Mouse (Mus musculus): Measurements from ENCODE around the gene Plpp7.
A peak's percentile ranks its signal among the peaks of the same experiment; 100 is the strongest.

Gene Plpp7

DNA sequence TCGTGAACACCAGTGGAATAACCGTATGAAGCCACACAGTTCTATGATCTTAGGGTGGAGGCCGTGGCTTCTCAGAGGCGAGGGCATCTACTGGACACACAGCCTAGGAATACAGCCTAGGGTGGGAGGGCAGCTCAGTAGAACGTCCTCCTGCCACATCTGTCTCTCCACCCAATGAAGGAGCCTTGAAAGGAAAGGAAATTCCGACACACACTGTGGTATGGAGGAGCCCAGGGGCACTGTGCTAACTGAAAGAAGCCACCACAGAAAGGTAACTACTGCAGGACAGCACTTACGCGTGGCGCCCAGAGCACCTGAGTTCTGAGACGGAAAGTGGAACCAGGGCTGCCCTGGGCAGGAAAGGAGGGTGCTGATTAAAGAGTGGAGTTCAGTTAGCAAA lies 24.6 kb upstream of the Plpp7 start:
- no peak for DNase-seq

GRCm38 (mm10) chr2:32074404-32074803 lies 20.9 kb upstream of the Plpp7 start:
- no peak for DNase-seq

DNA sequence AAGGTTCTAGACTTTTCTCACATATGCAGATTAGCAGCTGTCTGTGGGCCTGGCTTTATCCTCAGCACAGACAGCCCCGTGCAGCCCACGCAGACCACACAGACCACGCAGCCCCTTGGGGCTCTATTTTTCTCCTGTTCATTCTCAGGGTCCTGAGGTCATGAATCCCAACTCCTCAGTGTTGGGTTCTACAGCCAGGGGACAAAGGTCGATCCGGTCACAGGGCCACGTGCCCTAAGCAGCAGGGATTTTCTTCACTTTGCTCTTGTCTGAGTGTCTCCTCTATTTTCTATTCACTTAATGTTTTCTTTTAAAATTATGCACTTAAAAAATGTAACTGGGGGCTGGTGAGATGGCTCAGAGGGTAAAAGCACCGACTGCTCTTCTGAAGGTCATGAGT lies 20.0 kb upstream of the Plpp7 start:
- DNase-seq = no peak

DNA sequence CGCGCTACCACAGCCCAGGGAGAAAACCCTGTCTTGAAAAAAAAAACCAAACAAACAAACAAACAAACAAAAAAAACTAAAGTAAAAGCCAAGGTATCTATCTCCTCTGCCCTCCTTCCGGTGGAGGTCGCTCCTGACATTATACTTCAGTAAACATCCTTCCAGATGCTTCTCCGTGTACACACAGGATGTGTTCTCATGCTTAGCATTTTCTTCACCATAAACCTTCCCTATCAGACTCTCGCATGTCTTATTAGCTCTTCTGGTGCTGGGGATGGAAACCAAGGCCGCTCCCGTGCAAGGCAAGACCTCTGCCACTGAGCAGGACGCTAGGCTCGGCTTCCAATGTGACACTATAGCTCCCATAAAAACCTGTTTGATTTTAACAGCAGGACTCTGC lies 17.6 kb upstream of the Plpp7 start:
- DNase-seq = no peak

DNA sequence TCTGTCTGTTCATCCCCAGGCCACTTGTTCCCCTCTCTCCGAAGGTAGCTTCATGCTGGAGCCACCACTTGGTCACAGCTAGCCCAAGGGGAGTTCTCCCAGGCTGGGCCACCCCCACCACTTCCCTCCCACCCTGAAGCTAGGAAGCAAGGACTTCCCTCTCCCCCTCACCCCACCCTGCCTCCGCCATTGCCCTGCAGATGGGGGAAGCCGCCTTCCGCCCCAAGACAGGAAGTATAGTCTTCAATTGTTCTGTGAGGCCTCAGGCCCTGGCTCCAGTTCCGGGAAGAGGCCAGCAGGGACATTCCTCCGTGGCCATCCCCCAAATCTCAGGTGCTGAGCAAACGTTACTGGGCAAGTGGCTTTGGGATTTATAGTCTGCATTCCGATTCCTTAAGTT lies 16.8 kb upstream of the Plpp7 start:
- no peak for DNase-seq

- no peak for DNase-seq
These were observed 16.1 kb upstream of the Plpp7 start for GRCm38 (mm10) chr2:32079191-32079725.

- DNase-seq = no peak
These were observed 14.6 kb upstream of the Plpp7 start for GRCm38 (mm10) chr2:32080681-32081080.

DNA sequence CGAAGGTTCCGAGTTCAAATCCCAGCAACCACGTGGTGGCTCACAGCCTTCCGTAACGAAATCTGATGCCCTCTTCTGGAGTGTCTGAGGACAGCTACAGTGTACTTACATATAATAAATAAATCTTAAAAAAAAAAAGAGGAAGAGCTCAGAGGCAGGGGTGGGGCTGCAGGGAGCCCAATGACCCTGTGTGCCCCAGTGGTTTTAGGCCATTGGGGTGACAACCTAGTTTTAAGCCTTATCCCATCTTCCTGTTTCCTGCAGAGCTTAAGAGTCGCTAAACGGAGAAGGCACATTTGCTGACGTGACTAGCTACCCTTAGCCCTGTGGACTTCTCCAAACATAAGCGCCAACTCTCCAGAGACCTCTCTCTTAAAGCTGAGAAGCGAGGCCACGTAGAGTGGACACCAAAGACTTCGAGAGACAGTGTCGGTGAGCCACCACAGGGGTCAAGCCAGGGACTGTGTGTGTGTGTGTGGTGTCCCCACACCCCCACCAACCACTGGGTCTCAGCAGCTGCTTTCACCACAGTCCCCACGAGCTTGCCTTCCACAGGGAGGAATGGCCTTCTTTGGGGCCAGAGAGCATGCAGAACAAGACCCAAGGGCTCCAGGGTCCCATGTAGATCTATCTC lies 13.9 kb upstream of the Plpp7 start:
- no peak for DNase-seq

DNA sequence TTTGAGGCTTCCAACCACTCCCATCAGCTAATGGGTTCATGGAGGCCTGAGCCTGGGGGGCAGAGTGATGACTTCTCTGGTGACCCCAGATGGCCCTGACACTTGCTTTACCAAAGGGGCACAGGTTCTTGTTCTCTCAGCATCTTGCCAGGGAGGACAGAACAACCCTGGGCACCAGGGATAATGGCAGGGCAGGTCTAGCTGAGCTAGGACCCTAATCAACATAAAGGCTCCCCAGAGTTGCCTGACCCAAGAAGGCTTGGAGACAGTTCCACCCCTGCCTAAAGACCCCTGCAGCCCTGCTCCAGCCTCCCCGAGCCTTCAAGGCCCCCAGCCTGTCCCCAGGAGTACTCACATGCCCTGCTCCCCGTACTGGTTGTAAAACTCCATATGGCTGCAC lies 13.1 kb upstream of the Plpp7 start:
- no peak for DNase-seq

- DNase-seq = peak; percentile 38
These were observed 11.9 kb upstream of the Plpp7 start for GRCm38 (mm10) chr2:32083159-32084011.

- DNase-seq = peak; percentile 59
These were observed 11.0 kb upstream of the Plpp7 start, which contains the start of gene Fam78a for GRCm38 (mm10) chr2:32084111-32084871. TSS of gene Fam78a (minus strand) at chr2:32084857.

DNA sequence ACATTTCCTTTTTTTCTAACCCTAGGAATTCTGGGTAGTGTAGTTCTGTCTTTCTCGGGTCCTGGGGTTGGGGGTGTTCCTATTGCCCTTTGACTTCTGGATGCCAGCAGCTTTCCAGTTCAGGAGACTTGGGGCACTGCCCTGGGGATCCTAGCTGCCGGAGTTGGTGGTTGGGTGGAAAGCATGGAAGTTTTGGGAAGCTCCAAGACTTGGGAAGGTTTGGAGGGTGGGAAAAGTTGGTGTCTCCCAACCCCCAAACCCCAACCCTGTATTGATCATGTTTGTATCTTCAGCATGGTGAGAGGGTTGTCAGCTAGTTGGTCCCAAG lies 10.5 kb upstream of the Plpp7 start:
- DNase-seq = no peak

DNA sequence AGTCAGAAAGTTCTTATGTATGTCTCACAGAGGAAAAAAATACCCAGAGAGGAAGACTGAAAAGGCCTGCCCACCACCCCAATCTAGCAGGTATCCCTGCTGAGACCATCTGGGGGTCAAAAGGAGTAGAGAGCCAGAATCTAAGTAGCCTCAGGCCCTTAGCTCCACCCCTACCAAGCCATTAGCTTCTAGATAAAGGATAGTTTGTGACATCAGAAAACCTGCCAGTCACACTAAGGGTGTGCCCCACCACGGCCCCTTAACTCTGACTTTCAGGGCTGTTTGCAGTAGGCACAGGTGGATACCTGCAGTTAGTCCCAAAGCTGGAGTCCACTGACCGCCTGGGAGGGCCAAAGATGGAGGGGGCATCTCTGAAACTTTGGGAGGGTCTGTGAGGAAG lies 10.1 kb upstream of the Plpp7 start:
- no peak for DNase-seq

- DNase-seq = no peak
These were observed 7.7 kb upstream of the Plpp7 start for GRCm38 (mm10) chr2:32087606-32088005.

DNA sequence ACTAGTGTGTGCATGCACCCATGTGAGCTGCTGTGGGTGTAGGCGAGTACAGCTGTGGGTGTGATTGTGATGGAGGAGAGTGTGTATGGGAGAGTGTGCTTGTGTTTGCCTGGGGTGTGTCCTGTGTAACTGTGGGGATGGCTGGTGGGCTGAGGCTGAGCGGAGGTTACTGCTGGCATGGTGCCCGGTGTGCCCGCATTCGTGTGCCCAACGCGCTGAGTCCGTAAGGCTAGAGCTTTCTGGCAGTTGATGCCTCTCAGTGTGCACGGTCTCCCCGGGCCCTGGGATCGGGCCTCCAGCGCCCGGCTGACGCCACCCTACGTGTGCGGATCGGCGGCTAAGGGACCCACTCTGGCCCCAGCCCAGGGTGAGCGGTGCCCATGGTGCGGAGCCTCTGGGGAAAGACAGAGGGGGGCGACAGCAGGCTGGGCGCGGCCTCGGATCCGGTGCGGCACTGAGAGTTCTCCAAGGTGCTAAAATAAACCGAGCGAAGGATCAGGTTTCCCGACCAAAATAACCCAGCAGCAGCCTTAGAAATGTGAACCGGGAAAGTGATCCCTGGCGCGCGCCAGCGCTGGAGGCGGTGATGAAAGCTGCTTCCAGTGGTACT lies 6.9 kb upstream of the Plpp7 start:
- DNase-seq = peak; percentile 54

DNA sequence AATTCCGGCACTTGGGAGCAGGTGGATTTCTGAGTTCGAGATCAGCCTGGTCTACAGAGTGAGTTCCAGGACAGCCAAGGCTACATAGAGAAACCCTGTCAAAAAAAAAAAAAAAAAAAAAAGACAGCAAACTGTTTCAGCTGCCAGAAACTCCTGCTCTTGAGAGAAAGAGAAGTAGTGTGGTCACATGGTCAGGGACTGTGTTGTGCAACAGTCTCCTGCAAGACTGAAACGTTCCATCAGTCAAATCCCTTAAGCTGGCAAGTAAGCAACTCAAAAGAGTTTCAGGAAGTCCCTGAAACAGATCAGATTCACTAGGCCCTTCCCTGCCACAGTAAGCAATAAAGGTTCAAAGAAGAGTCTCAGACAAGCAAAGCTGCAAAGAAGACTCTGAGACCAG lies 5.7 kb upstream of the Plpp7 start:
- no peak for DNase-seq

GRCm38 (mm10) chr2:32090145-32090544 lies 5.2 kb upstream of the Plpp7 start:
- no peak for DNase-seq

DNA sequence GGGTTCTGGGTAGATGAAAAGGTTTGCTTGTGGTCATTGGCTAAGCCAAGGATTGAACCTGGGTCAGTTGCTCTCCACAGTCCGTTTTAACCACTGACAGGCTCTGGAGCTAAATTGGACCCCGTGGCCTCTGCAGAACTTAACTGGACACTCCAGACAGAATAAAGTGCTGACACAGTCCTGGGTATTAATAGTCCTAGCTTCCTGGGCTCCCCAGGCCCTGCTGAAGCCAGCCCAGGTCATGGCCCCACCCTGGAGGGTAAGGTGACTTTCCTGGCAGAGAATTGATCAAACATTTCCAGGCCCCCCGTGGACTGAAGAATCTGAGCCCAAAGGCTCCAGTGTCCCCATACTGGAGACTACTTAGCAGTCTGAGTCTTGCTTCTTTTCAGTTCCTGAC lies 3.4 kb upstream of the Plpp7 start:
- no peak for DNase-seq

DNA sequence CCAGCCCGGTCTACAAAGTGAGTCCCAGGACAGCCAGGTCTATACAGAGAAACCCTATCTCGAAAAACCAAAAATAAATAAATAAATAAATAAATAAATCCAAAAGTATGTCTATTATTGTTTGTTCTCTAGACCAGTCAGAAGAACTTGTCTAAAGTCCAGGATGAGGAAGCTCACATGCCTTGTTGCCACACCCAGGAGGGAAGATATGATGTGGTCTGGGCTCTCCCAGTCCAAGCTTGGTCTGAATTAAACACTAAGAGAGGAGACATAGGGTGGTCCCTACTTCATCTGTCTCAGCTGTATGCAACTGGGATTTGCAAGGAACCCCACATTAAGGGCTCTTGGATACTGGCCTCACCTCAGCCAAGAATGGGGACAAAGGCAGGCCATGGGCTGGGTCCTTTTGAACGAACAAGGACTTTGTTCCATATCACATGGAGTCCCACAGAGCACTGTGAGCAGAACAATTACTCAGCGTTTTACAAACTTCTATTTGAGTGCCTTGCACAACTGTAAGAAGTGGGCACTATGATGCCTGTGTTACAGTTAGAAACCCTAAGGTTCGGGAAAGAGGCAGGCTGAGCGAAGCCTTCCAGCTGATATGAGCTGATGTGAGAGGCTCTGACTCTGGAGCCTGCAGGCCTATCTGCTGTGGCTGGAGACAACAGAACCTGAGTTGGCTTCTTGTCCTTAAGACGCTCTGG lies 1.2 kb upstream of the Plpp7 start:
- no peak for DNase-seq

DNA sequence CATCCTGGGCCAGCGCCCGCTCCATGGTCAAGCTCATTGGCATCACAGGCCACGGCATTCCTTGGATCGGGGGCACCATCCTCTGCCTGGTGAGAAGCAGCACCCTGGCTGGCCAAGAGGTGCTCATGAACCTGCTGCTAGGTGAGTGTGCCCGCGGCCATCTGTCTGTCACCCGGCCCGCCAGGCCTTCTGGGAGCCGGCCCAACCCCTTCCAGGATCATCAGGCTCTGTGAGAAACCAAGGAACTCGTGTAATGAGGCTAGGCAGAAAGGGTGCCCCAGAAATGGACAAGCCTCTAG lies 743 bp downstream of the Plpp7 start:
- DNase-seq = no peak

DNA sequence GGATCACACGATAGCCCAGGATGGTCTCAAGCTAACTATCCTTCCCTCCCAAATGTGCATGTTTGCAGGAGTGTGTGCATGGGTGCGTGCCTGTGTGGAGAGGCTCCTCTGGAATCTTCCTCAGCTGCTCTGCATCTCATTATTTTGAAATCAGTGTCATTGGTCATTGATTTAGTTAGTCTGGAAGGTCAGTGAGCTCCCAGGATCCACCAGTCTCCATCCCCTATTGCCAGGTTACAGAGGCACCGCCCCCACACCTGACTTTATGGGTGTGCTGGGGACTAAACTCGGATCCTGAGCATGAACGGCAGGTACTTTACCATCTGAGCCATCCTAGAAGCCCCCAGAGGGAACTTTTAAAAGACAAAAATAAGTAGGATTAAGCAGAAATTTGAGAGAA lies 7.6 kb downstream of the Plpp7 start:
- no peak for DNase-seq

GRCm38 (mm10) chr2:32103557-32103956 lies 8.2 kb downstream of the Plpp7 start:
- no peak for DNase-seq

DNA sequence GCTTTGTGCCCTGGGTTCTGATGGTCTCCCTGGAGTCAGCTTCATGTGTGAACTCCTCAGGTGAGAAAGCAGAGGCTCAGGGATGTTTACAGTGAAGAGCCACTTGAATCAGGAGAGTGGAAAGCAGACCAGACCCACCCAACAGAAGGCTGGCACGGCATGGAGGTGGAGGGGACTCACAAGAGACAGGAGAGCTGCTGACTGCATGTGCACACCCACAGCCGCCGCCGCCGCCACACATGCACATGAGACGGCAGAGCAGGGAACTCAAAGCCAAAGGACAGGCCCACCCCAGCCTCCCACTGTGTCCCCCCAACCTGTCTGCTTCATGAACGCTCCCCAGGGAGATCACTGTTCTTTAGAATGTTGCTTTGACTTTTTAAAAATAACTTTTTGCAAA lies 8.8 kb downstream of the Plpp7 start:
- peak; percentile 59 for DNase-seq

Measured in right cerebral cortex, postnatal 25 days (tissue).